Mouse (Mus musculus) liver, postnatal 0 days (tissue): ENCODE measurements around the gene Fam90a1a.

ENCODE experiments used
- CTCF ChIP-seq: sonication (generic); IDR thresholded peaks from 2 replicates; pipeline ENCODE4 v1.5.1; 2016; ENCODE audit warnings: antibody characterized with exemption, low read depth
- EP300 ChIP-seq: IDR thresholded peaks from 2 replicates; pipeline ENCODE4 v1.6.1; 2016; ENCODE audit warnings: antibody characterized with exemption, low read depth, mild to moderate bottlenecking

GRCm38 (mm10) chr8:21956336-21956735 lies 2.2 kb upstream of the Fam90a1a start:
- TF ChIP-seq CTCF: no peak
- TF ChIP-seq EP300: no peak
